Mouse (Mus musculus) gastrocnemius, postnatal 36 days (tissue): ENCODE results near the gene Klhl22. TPM values are rescaled to one million over a fixed set of nuclear protein-coding genes. Genes with fewer than 3 reads are reported as not detected.
"Not testable (repeated sequence)": the region's sequence is repeated elsewhere in the genome, so short reads cannot be mapped to it uniquely, and the experiment has no call there.

ENCODE experiments used
- DNase-seq, 2 experiments: peaks; one replicate each; pipeline ENCODE4 v3.0.0; 2022
- intact Hi-C: fragments of 180-260 bp; cut with DNase I; formaldehyde crosslinking; loops from one replicate; pipeline ENCODE4 v1.15.1; 2025
- long read RNA-seq, 2 experiments: library from polyadenylated mRNA; stranded (forward); transcript quantifications; one replicate each; pipeline ENCODE4 v2.0.0; 2021
- total RNA-seq, 2 experiments: library from RNA; stranded (reverse); gene quantifications; 2 replicates each; pipeline ENCODE4 v1.2.3; 2021

The Klhl22 gene
- total RNA-seq, result 10 to 100 TPM; 16.8 to 20.9 TPM
- long read RNA-seq, experiment 1, partial matches to known transcripts, result 67 of 78 reads
- long read RNA-seq, experiment 1, other reads (novel, unspliced or antisense), result 11 of 78 reads
- long read RNA-seq, experiment 2, partial matches to known transcripts, result 3 of 154 reads
- long read RNA-seq, experiment 2, other reads (novel, unspliced or antisense), result 149 of 154 reads

DNA sequence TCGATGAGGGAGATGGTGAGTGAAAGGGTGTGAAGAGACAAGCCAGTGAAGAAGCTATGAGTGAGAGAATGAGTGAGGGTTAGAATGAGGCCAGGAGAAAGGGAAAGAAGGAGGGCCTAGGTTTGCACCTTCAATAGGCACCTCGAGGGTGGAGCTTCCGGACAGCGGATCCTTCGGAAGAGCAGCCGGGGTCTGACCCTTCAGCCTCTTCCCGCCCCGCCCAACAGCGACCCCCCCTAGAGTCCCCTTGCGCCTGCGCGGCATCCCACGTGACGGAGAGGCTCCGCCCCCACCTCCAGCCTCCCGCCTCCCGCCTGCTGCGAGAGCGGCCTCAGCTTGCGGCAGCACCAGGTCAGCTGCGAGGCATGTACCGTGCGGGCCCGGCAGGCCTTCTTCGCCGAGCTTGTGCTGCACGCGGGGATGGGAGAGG lies at the start of gene Klhl22:
Gene Klhl22 (plus strand): TSS at position 275 of the 430 bp plus-strand sequence.
- intact Hi-C loops, result no loop called here
- DNase-seq, result peak; percentile 87 to 89

DNA sequence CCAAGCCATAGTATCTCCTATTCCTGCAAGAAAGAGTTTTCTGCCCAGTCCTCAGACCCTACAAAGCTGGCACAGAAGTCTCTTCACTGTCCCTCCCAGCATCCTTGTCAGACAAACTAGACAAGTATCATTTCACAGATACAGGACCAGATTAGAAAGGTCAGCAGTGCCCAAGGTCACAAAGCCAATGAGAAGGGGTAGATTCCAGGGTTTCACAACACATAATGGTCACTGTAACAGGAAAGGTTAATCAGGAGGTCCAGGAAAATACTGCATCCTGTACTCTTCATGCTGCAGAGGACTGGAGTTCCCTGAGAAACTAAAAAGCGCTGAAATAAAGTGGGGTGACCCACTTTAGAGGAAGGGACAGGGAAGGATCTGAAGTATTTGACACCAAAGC lies 41.6 kb upstream of the Klhl22 start:
- DNase-seq, result no peak
- intact Hi-C loops, result no loop called here

DNA sequence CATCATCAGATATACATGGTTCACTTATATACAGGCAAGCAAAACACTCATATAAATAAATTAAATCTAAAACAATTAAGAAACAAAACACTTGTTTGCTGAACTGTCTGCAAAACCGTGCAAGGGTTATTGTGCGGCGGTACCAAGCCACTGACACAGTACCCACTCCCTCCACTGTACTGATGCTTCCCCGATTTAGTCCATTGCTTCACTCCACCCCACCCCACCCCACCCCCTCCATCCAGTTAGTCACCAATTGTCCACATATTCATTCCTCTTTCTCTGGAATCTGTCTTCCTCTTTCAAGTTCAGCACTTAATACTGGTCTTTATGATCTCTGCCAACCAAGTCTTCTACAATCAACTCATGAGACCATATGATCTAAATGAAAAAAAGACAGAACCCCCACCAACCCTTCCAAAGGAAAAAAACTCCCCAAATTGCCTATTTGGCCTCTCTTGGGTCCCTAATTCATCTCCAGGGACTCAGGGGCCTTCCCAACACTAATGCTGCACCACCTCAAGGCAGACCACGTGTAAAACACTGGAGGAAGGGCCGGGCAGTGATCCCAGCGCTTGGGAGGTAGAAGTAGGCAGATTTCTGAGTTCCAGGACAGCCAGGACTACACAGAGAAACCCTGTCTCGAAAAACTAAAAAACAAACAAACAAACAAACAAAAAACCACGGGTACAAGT lies 38.2 kb upstream of the Klhl22 start:
- DNase-seq, result no peak
- intact Hi-C loops, result no loop called here

DNA sequence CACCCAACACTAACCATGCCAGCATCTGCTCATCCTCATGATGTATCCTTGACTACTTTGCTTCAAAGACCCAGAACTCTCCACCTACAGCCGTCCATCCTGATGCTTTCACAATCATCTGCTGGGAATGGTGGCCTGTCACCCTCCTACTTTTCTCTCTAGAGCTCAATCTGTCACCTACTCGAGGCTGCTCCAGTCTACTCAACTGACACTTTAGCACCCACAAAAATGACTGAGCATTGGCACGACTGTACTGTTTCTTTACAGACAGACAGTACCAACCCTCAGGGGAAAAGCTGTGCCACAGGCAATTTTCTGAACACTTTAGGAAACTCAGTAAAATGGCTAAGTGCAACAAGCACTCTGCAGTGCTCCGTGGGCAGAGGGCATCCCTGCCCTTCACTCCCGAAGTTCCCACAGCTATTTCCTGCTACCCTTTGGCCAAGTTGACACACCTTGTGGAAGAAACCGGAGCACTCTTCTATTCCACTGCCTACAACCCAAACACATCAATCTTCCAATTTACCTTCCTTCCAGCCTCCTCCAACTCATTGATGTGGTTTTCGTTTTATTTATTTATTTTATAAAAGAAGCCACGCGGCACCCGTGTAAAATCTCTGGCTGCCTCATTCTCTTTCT lies 37.5 kb upstream of the Klhl22 start:
- DNase-seq, result no peak
- intact Hi-C loops, result no loop called here

DNA sequence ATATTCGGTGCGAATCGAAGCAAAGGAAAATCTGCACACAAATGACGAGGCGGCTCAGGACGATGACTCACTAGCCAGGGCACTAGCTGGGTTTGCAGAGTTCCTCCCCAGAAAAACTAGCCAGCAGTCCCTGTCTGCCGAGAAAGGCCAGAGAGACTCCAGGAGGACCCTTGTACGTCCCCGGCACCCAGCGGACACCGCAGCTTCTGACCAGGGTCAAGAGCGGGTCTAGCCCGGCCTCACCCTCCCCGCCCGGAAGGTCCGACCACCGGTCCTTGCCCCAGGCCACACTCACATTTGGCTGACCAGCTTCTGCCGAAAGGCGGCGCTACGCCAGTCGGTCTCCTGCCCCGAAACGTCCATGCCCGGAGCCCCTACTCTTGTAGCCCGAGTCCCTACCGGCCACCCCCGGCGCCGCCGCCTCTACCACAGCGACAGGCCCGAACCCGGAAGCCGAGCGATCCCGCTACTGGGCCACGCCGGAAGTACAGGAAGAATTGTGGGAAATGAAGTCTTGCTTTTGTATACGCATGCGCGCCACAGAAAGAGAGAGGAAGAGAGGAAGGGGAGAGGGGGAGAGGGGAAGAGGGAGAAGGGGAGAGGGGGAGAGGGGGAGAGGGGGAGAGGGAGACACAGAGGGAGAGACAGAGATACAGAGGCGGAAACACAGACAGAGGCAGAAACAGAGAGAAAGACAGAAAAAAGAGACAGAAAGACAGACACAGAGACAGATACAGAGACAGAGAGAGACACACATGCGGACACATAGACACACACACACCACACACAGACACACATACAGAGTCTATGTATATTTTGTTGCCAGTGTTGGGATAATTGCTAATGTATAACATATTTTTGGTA lies 36.7 kb upstream of the Klhl22 start:
- peak; percentile 84 to 85 for DNase-seq
- intact Hi-C loops, result no loop called here

DNA sequence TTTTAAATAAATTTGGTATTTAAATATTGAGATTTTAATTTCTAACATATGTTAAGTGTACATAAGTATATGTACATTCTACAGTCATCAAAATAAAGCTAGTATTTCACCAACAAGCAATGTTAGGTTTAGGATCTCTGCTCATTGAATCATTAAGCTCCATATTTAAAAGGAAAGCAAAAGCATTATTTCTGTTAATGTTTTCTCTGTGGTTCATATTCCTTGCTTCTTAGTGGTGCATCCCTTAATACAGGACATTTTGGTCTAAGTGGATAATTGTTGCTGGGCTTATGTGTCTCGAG lies 36.1 kb upstream of the Klhl22 start:
- intact Hi-C loops, result no loop called here
- DNase-seq, result no peak

DNA sequence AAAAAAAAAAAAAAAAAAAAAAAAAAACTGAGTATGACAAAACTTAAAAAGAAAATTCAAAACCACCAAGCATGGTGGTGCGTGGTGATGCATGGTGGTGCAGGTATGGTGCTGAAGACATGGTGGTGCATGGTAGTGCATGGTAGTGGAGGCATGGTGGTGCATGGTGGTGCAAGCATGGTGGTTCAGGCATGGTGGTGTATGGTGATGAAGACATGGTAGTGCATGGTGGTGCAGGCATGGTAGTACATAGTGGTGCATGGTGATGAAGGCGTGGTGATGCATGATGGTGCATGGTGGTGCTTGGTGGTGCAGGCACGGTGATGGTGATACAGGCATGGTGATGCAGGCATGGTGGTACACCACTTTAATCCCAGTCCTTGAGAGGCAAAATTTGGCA lies 35.0 kb upstream of the Klhl22 start:
- intact Hi-C loops, result no loop called here
- no peak for DNase-seq

DNA sequence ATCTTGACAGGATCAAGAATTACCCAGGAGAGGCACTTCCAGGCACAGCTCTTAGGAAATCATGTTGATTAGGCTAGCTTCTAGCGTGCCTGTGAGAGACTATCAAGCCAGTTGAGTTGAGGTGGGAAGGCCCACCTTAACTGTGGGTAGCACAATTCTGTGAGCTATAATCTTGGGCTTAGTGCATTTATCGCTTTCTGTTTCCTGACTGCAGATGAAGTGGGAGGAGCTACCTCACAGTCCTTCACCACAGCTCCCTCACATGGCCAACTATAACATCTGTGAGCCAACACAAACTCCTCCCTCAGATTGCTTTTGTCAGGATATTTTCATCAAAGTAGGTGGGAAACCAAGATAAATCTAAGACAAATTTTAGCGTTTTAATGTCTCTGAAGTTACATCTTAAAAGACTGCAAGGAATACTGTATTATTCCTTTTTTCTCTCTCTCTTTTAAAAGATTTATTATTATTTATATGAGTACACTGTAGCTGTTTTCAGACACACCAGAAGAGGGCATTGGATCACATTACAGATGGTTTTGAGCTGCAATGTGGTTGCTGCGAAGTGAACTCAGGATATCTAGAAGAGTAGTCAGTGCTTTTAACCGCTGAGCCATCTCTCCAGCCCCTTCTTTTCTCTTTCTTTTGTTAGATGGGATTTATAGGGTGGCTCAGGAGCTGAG lies 32.1 kb upstream of the Klhl22 start:
- no peak for DNase-seq
- intact Hi-C loops, result loop anchor here (5.0 kb wide), 1 partner anchor 80 kb away; the partner anchor contains the start of gene Ccdc74a

DNA sequence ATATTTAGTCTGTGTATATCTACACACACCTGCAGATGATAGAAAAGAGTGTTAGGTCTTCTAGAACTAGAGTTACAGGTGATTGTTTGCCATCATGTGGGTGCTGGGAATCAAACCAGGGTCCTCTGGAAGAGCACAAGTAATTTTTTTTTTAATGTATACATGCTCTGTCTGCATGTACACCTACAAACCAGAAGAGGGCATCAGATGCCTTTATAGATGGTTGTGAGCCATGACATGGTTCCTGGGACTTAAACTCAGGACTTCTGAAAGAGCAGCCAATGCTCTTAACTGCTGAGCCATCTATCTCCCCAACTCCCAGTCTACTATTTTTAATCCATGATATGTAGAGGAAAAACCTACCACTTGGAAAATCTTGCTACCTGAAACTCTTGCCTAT lies 29.4 kb upstream of the Klhl22 start:
- intact Hi-C loops, result loop anchor here (5.0 kb wide), 1 partner anchor 83 kb away; the partner anchor contains the start of gene Ccdc74a
- DNase-seq, result no peak

DNA sequence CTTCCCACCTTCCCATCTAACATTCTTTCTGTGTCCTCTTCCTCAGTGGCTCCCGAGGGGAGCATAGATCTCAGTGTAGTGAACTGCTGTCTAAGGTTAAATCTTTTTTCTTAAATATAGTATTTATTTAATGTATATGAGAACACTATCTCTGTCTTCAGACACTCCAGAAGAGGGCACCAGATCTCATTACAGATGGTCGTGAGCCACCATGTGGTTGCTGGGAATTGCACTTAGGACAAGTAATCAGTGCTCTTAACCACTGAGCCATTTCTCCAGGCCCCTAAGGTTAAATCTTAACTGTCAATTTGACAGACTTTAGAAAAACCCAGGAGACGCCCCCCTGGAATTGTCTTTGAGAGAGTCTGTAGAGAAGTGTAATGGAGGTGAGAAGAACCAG lies 27.4 kb upstream of the Klhl22 start:
- intact Hi-C loops, result no loop called here
- no peak for DNase-seq

DNA sequence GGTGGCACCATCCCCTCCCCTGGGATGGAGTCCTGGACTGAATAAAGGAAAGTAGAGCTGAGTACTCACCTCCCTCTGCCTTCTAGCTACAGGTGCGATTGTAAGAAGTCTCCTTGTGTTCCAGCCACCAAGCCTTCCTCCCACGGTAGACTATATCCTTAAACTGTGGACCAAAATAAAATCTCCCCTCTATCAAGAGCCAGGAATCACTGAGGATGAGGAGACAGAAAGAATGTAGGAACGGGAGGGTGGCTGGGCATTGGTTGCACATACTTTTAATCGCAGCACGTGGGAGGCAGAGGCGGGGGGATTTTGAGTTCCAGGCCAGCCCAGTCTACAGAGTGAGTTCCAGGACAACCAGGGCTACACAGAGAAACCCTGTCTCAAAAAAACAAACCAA lies 27.0 kb upstream of the Klhl22 start:
- no peak for DNase-seq
- intact Hi-C loops, result no loop called here

DNA sequence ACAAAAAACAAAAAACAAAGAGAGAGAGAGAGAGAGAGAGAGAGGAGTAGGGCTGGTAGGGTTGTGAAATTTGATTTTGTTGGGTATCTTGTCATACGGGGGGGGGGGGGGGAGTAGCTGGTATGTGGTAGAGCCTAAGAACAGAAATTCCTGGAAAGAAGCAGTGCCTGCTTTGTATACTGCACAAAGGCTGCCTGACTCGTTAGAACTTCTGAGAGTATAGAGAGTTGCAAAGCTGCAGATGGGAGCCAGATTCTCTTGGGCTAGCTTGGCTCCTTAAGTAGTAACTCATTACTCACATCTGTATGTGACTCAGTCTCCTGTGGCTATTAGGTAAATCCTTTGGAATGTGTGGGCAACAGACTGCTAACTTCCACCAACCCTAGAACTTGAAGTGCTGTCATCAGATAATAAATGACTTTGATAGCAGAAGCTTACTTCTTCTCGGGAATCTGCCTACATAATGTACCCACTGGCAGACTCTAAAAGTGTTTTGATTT lies 26.5 kb upstream of the Klhl22 start, which contains the start of gene Med15:
Gene Med15 (minus strand): TSS at position 51 of the 500 bp plus-strand sequence.
- intact Hi-C loops, result no loop called here
- no peak for DNase-seq

DNA sequence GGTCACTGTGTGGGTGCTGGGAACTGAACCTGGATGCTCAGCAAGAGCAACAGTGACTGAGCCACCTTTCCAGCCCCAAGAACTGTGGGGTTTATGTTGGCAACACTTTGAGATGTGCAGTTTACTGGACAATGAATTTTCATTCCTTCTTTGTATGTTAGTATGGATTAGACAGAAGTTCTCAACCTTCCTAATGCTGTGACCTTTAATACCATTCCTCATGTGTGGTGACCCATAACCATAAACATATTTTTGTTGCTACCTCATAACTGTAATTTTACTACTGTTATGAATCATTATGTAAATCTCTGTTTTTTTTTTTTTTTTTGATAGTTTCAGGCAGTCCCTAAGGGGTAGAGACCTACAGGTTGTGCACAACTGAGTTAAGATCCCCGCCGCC lies 25.8 kb upstream of the Klhl22 start:
- DNase-seq, result no peak
- intact Hi-C loops, result no loop called here

DNA sequence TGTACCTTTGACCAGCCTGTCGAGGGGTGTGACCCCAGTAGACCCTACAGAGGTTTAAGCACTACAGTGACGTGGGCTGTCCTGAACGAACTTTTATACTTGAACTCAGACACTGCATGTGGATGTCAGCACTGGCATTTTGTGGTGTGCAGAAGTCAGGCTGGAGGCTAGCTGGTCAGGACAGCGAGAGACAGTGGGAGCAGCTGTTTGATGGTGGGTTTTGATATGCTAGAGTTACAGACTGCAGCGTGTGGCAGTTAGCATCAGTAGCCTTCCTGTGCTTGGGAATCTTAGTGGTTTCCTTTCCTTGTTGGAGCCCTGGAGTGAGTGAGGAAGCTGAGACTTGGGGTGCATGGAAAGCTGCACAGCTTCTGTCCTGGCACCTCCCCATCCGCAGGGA lies 24.5 kb upstream of the Klhl22 start:
- intact Hi-C loops, DNase-seq: not testable (repeated sequence)

DNA sequence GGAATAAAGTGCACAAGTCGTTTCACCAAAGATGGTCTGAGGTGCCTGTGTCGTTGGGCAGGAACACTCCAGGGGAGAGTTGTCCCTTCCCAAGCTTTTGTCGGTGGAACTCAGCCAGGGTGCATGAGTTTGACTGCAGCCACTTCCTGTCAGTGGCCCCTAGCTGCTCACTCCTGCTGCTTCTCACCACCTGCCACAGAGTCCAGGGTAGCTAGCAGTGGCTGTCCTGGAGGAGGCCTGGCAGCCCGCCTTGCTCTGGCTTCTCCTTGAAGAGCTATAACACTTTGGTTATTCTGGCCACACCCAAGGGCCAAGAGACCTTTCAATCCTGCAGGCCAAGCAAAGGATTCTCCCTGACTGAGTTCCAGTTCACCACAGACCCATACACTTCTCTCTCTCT lies 23.3 kb upstream of the Klhl22 start:
- DNase-seq, result no peak
- intact Hi-C loops, result no loop called here

DNA sequence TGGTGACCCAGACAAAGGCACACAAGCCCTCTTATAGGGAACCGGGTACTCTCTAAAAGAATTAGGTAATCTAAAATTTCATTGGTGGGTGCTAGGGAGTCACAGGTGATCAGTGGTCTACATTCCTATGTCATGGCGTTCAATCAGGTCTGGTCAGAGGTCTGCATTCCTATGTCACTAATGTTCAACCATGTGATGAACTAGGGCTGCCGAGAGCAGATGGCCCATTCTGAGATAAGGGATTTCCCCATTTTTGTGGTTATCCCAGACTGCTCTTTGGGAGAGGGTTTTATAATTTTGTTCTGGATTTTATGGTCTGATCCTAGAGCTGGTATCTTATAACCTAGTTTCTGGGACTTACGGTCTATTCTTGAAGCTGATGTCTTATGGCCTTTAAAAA lies 19.3 kb upstream of the Klhl22 start:
- no peak for DNase-seq
- intact Hi-C loops, result no loop called here

DNA sequence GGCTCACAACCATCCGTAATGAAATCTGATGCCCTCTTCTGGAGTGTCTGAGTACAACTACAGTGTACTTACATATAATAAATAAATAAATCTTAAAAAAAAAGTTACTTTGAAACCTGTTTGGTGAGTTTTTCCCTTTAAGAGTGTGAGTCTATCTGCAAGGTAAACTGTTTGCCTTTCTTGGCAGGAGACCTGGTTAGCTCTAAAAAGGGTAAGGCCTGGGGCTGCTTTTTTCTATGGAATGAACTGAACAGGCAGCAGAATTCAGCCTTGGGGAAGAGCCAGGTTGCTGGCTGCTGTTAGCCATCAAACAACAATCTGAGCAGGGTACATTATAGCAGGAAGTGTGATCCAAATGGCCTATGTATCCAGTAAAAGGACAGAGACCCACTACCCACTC lies 16.6 kb upstream of the Klhl22 start:
- DNase-seq, result no peak
- intact Hi-C loops, result no loop called here

DNA sequence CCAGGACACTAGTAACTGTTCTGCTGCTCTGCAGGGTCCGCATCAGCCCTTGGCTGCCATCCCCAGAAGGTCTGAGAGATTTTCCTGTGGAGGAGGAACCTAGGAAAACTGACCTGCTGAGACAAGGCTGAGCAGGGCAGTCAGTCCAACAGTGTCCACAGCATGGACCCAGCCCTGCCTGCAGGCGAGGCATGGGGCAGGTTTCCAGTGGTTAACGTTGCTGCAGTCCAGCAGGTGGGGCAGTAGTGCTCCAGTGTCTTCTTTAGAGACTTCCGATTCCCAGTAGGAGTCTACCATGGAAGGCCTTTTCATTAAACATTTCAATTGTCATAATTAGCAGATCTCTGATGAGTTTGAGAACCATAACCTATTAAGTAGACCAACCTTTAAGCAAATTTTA lies 16.1 kb upstream of the Klhl22 start:
- intact Hi-C loops, result no loop called here
- DNase-seq, result no peak

DNA sequence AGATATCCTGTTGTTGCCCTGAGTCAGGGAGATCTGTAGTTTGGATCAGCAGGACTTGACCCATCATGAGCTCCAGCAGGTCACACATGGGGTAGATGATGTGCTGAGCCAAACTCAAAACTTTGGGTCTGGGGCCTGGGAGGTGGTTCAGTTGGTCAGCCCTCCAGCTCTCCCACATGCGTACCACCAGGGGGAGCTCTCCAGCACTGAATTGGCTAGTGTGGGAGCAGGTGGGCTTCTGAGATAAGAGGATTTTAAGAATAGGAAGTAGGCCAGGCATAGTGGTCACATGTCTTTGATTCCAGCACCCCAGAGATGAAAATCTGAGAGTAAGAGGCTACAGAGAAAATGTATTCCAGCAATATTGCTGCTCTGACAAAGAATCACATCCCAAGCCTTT lies 14.9 kb upstream of the Klhl22 start:
- no peak for DNase-seq
- intact Hi-C loops, result loop anchor here (2.0 kb wide), 1 partner anchor 68 kb away; no protein-coding TSS in a partner anchor

DNA sequence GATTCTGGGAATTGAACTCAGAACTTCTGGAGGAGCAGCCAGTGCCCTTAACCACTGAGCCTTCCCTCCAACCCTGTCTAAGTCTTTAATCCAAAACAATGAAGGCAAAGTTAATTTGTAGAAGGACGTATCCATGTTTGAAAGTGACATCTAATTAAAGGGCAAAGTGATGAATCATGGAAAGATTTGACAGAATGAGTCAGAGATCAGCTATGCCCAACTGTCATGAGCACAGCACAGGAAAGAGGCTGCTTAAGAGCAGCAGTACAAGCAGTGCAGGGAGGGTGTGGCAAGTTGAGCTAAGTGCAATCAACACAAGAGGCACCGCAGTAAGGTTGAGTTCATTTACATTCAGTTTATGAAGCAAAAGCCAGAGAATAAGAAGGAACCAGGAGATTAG lies 14.4 kb upstream of the Klhl22 start:
- no peak for DNase-seq
- intact Hi-C loops, result loop anchor here (2.0 kb wide), 1 partner anchor 68 kb away; no protein-coding TSS in a partner anchor
